Mouse (Mus musculus) myocyte (in vitro differentiated cells): ENCODE results near the gene Gm21992. TPM values are rescaled to one million over a fixed set of nuclear protein-coding genes. Genes with fewer than 3 reads are reported as not detected.

Experiments
- H3K27me3 ChIP-seq: one replicate; pipeline ENCODE4 v1.6.1; 2011; ENCODE audit not compliant: control insufficient read depth, insufficient read depth, insufficient read length
- H3K36me3 ChIP-seq: one replicate; pipeline ENCODE4 v1.6.1; 2011; ENCODE audit not compliant: control insufficient read depth, insufficient read depth
- H3K4me2 ChIP-seq: one replicate; pipeline ENCODE4 v1.6.1; 2011; ENCODE audit warnings: low read depth, control low read depth
- H3K4me3 ChIP-seq: one replicate; pipeline ENCODE4 v1.5.1; 2011; ENCODE audit warnings: mild to moderate bottlenecking, control low read depth, moderate library complexity
- H3K79me2 ChIP-seq: one replicate; pipeline ENCODE4 v1.6.1; 2011; ENCODE audit not compliant: control insufficient read depth, insufficient read depth
- H3ac ChIP-seq: one replicate; pipeline ENCODE4 v1.6.1; 2011; ENCODE audit not compliant: control insufficient read depth, insufficient read length
- CEBPB ChIP-seq: IDR thresholded peaks from 2 replicates; pipeline ENCODE4 v1.6.1; 2011; ENCODE audit warnings: mild to moderate bottlenecking, moderate library complexity; ENCODE audit not compliant: poor library complexity, insufficient read depth, severe bottlenecking
- E2F4 ChIP-seq: IDR thresholded peaks from one replicate; pipeline ENCODE4 v1.6.1; 2011; ENCODE audit warnings: mild to moderate bottlenecking, control low read depth, moderate library complexity; ENCODE audit not compliant: insufficient read depth
- MAX ChIP-seq: IDR thresholded peaks from one replicate; pipeline ENCODE4 v1.6.1; 2011; ENCODE audit warnings: low read depth, mild to moderate bottlenecking, control low read depth
- MYOD1 ChIP-seq, 3 experiments: IDR thresholded peaks; one replicate each; pipeline ENCODE4 v1.6.1; 2011; ENCODE audit warnings: control low read depth in 2 of 3, low read depth in 2 of 3, mild to moderate bottlenecking in 2 of 3, moderate library complexity in 1 of 3; ENCODE audit not compliant: insufficient read length in 2 of 3, control insufficient read depth in 1 of 3
- MYOG ChIP-seq, 3 experiments: IDR thresholded peaks; one replicate each; pipeline ENCODE4 v1.6.1; 2011; ENCODE audit warnings: control low read depth in 2 of 3, low read depth in 2 of 3, mild to moderate bottlenecking in 2 of 3; ENCODE audit not compliant: insufficient read length in 2 of 3, control insufficient read depth in 1 of 3, insufficient read depth in 1 of 3
- POLR2A ChIP-seq: IDR thresholded peaks from one replicate; pipeline ENCODE4 v1.6.1; 2011; ENCODE audit warnings: low read depth, mild to moderate bottlenecking, control low read depth, moderate library complexity; ENCODE audit not compliant: insufficient read length
- POLR2AphosphoS2 ChIP-seq: IDR thresholded peaks from one replicate; pipeline ENCODE4 v1.6.1; 2011; ENCODE audit warnings: low read depth, control low read depth; ENCODE audit not compliant: insufficient read length
- REST ChIP-seq: IDR thresholded peaks from one replicate; pipeline ENCODE4 v1.6.1; 2011; ENCODE audit warnings: mild to moderate bottlenecking, control low read depth, moderate library complexity; ENCODE audit not compliant: insufficient read depth, insufficient read length
- SRF ChIP-seq: IDR thresholded peaks from one replicate; pipeline ENCODE4 v1.6.1; 2011; ENCODE audit warnings: low read depth; ENCODE audit not compliant: control insufficient read depth, insufficient read length
- TCF12 ChIP-seq: IDR thresholded peaks from one replicate; pipeline ENCODE4 v1.6.1; 2011; ENCODE audit warnings: mild to moderate bottlenecking, control low read depth; ENCODE audit not compliant: poor library complexity, insufficient read depth, severe bottlenecking
- TCF3 ChIP-seq: IDR thresholded peaks from one replicate; pipeline ENCODE4 v1.6.1; 2011; ENCODE audit warnings: low read depth, control low read depth; ENCODE audit not compliant: insufficient read length
- USF1 ChIP-seq: IDR thresholded peaks from one replicate; pipeline ENCODE4 v1.6.1; 2011; ENCODE audit warnings: low read depth, mild to moderate bottlenecking, control low read depth, moderate library complexity
- polyA plus RNA-seq: library from polyadenylated mRNA; unstranded; fragments of >200 nt; fragmentation: generic; extraction: Trizol; gene quantifications from one replicate; pipeline ENCODE4 v1.2.1, GENCODE M21; 2012; ENCODE audit warnings: missing spikeins

Gm21992 gene
- polyA plus RNA-seq, 1 experiment: 8.1 TPM

GRCm38 (mm10) chr19:4698205-4698677, 113.2 kb downstream of the Gm21992 start, which contains the start of gene Gm960:
TSS of gene Gm960 (minus strand) at chr19:4698668.
- Histone ChIP-seq H3K79me2 (no peaks in the 10 kb centered on the region), H3K4me3 (peak within 1 kb of the TSS; percentile 22), H3ac (no peak within 1 kb of the TSS), H3K27me3 (no peaks in the 10 kb centered on the region), H3K4me2 (peak within 1 kb of the TSS; percentile 89), H3K36me3 (no peaks in the 10 kb centered on the region)
- TF ChIP-seq SRF: no peak
- peak in 2 of 3 experiments; percentile 82 to 93 for TF ChIP-seq MYOD1 (IDR thresholded peaks at IDR 0.05; ENCODE audit: control insufficient read depth in 1 of 3, insufficient read length in 2 of 3, low read depth in 2 of 3)
- TF ChIP-seq TCF3: no peak
- TF ChIP-seq USF1: no peak
- TF ChIP-seq TCF12: no peak
- peak; percentile 45 for TF ChIP-seq POLR2AphosphoS2
- TF ChIP-seq E2F4: no peak
- no peak for TF ChIP-seq CEBPB
- TF ChIP-seq REST: no peak
- peak in 2 of 3 experiments; percentile 70 to 72 for TF ChIP-seq MYOG (IDR thresholded peaks at IDR 0.05; ENCODE audit: control insufficient read depth in 1 of 3, insufficient read depth in 1 of 3, insufficient read length in 2 of 3, low read depth in 2 of 3)
- TF ChIP-seq MAX: no peak
- peak; percentile 61 for TF ChIP-seq POLR2A

GRCm38 (mm10) chr19:4697721-4698120, 113.7 kb downstream of the Gm21992 start:
- TF ChIP-seq MAX (no peak), TCF3 (no peak), CEBPB (no peak), REST (no peak), E2F4 (no peak), SRF (no peak), POLR2A (no peak), MYOD1 (IDR thresholded peaks at IDR 0.05; ENCODE audit: control insufficient read depth in 1 of 3, insufficient read length in 2 of 3, low read depth in 2 of 3) (no peak), USF1 (no peak), POLR2AphosphoS2 (no peak), MYOG (IDR thresholded peaks at IDR 0.05; ENCODE audit: control insufficient read depth in 1 of 3, insufficient read depth in 1 of 3, insufficient read length in 2 of 3, low read depth in 2 of 3) (no peak), TCF12 (no peak)
- peak overlapping the region; percentile 89 for H3K4me2 ChIP-seq
- H3K27me3 ChIP-seq: no peaks in the 10 kb centered on the region
- no peaks in the 10 kb centered on the region for H3K36me3 ChIP-seq
- peak overlapping the region; percentile 22 for H3K4me3 ChIP-seq
- no peak overlapping the region for H3ac ChIP-seq
- H3K79me2 ChIP-seq: no peaks in the 10 kb centered on the region

- TF ChIP-seq REST (no peak), MAX (no peak), CEBPB (no peak), USF1 (no peak), MYOD1 (IDR thresholded peaks at IDR 0.05; ENCODE audit: control insufficient read depth in 1 of 3, insufficient read length in 2 of 3, low read depth in 2 of 3) (no peak), POLR2A (no peak), E2F4 (no peak), TCF3 (no peak), POLR2AphosphoS2 (no peak), TCF12 (no peak), MYOG (IDR thresholded peaks at IDR 0.05; ENCODE audit: control insufficient read depth in 1 of 3, insufficient read depth in 1 of 3, insufficient read length in 2 of 3, low read depth in 2 of 3) (no peak), SRF (no peak)
- no peaks in the 10 kb centered on the region for H3K36me3 ChIP-seq
- no peaks in the 10 kb centered on the region for H3K79me2 ChIP-seq
- H3K4me2 ChIP-seq: peak overlapping the region; percentile 89
- H3K4me3 ChIP-seq: no peak overlapping the region
- no peaks in the 10 kb centered on the region for H3K27me3 ChIP-seq
- no peak overlapping the region for H3ac ChIP-seq
Observed at GRCm38 (mm10) chr19:4697121-4697520, 114.3 kb downstream of the Gm21992 start.

GRCm38 (mm10) chr19:4694346-4694745, 117.1 kb downstream of the Gm21992 start:
- Histone ChIP-seq H3K27me3 (no peaks in the 10 kb centered on the region), H3K4me3 (no peak overlapping the region)
- no peak for TF ChIP-seq POLR2A
- no peak for TF ChIP-seq MYOD1 (IDR thresholded peaks at IDR 0.05; ENCODE audit: control insufficient read depth in 1 of 3, insufficient read length in 2 of 3, low read depth in 2 of 3)
- no peak for TF ChIP-seq USF1
- no peak for TF ChIP-seq REST
- TF ChIP-seq TCF3: no peak
- no peak for TF ChIP-seq MAX
- no peak for TF ChIP-seq CEBPB

More at GRCm38 (mm10) chr19:4694346-4694745, 117.1 kb downstream of the Gm21992 start:
- Histone ChIP-seq H3K36me3 (no peaks in the 10 kb centered on the region), H3K79me2 (no peaks in the 10 kb centered on the region), H3K4me2 (no peak overlapping the region), H3ac (no peak overlapping the region)

Other genes starting within 250 kb of the Gm21992 start
- gene Lrfn4, start 195.9 kb downstream of the Gm21992 start, polyA plus RNA-seq: 22.0 TPM
- 43.8 TPM for gene Rce1, start 186.0 kb downstream of the Gm21992 start, polyA plus RNA-seq
- gene Gm960, start 112.9 kb downstream of the Gm21992 start, polyA plus RNA-seq: 0.90 TPM
- gene Sptbn2, start 100.4 kb downstream of the Gm21992 start, polyA plus RNA-seq: 0.56 TPM
- gene Rbm4b, start 55.1 kb downstream of the Gm21992 start, polyA plus RNA-seq: 4.8 TPM
- 66.4 TPM for gene Rbm4, start 17.7 kb downstream of the Gm21992 start, polyA plus RNA-seq
- 46.8 TPM for gene Rbm14, start within 50 bp of the Gm21992 start, polyA plus RNA-seq
- gene Ccs, start 27.7 kb upstream of the Gm21992 start, polyA plus RNA-seq: 40.4 TPM
- 0.04 TPM for gene Ccdc87, start 27.8 kb upstream of the Gm21992 start, polyA plus RNA-seq
- gene Ctsf, start 43.5 kb upstream of the Gm21992 start, polyA plus RNA-seq: 6.6 TPM
- gene Actn3, start 66.3 kb upstream of the Gm21992 start, polyA plus RNA-seq: 418 TPM
- 9.3 TPM for gene Zdhhc24, start 67.1 kb upstream of the Gm21992 start, polyA plus RNA-seq
- 3.6 TPM for gene Bbs1, start 95.0 kb upstream of the Gm21992 start, polyA plus RNA-seq
- gene Dpp3, start 116.7 kb upstream of the Gm21992 start, polyA plus RNA-seq: 71.6 TPM
- 0.49 TPM for gene Peli3, start 131.5 kb upstream of the Gm21992 start, polyA plus RNA-seq
- gene Mrpl11, start 150.5 kb upstream of the Gm21992 start, polyA plus RNA-seq: 62.6 TPM
- gene Npas4, start 178.7 kb upstream of the Gm21992 start, polyA plus RNA-seq: 0.02 TPM
- gene Slc29a2, start 212.2 kb upstream of the Gm21992 start, polyA plus RNA-seq: 8.7 TPM
- gene B4gat1, start 227.2 kb upstream of the Gm21992 start, polyA plus RNA-seq: 46.7 TPM
- 1.6 TPM for gene AC124502.3, start 227.3 kb upstream of the Gm21992 start, polyA plus RNA-seq
- 45.8 TPM for gene Brms1, start 229.7 kb upstream of the Gm21992 start, polyA plus RNA-seq
- 63.9 TPM for gene Rin1, start 238.9 kb upstream of the Gm21992 start, polyA plus RNA-seq